Mouse (Mus musculus) heart, adult 2 months (tissue): Measurements from ENCODE around the gene Olfr620. TPM values are rescaled to one million over a fixed set of nuclear protein-coding genes. Genes with fewer than 3 reads are reported as not detected.

Experiments
- DNase-seq, 2 experiments: peaks; one replicate each; pipeline ENCODE4 v3.0.0; 2021
- H3K27ac ChIP-seq: fragments of 200-600 bp; 2 replicates; pipeline ENCODE4 v1.8.1; 2022
- H3K27me3 ChIP-seq: fragments of 200-500 bp; 2 replicates; pipeline ENCODE4 v1.6.1; 2012; ENCODE audit warnings: mild to moderate bottlenecking, low read length, inconsistent platforms, mixed read lengths; ENCODE audit not compliant: control insufficient read depth, insufficient read depth
- H3K36me3 ChIP-seq: fragments of 200-500 bp; 2 replicates; pipeline ENCODE4 v1.6.1; 2012; ENCODE audit warnings: low read length, inconsistent platforms; ENCODE audit not compliant: control insufficient read depth, insufficient read depth
- H3K4me1 ChIP-seq: fragments of 200-500 bp; 2 replicates; pipeline ENCODE4 v1.6.1; 2011; ENCODE audit warnings: low read length; ENCODE audit not compliant: control insufficient read depth, insufficient read depth
- H3K4me3 ChIP-seq: fragments of 200-600 bp; 2 replicates; pipeline ENCODE4 v1.8.1; 2022
- H3K79me2 ChIP-seq: fragments of 200-500 bp; replicated peaks from 2 replicates; pipeline ENCODE4 v1.6.1; 2012; ENCODE audit warnings: mild to moderate bottlenecking, inconsistent platforms, low read length, moderate library complexity, mixed read lengths; ENCODE audit not compliant: control insufficient read depth, insufficient read depth
- H3K9ac ChIP-seq: fragments of 200-500 bp; 2 replicates; pipeline ENCODE4 v1.6.1; 2012; ENCODE audit warnings: low read depth, mild to moderate bottlenecking, control low read depth, inconsistent platforms, low read length, mixed read lengths
- CTCF ChIP-seq: fragments of 200-600 bp; IDR thresholded peaks from 2 replicates; pipeline ENCODE4 v1.8.1; 2022; ENCODE audit warnings: antibody characterized with exemption, mild to moderate bottlenecking, moderate library complexity
- EP300 ChIP-seq: fragments of 200-500 bp; IDR thresholded peaks from 2 replicates; pipeline ENCODE4 v1.6.1; 2011; ENCODE audit warnings: low read depth, low read length, control low read depth; ENCODE audit not compliant: insufficient read depth
- POLR2A ChIP-seq: fragments of 200-500 bp; IDR thresholded peaks from 2 replicates; pipeline ENCODE4 v1.6.1; 2011; ENCODE audit warnings: mild to moderate bottlenecking, low read depth, low read length, control low read depth; ENCODE audit not compliant: insufficient read depth
- WGBS: fragments of 180-500 bp; shearing (Covaris S2); methylation state at CpG from one replicate; pipeline ENCODE4 v1.1.7; 2018; 5-methylcytosine and 5-hydroxymethylcytosine counted together
- intact Hi-C: fragments of 180-260 bp; cut with DNase I; formaldehyde crosslinking; loops from one replicate; pipeline ENCODE4 v1.15.1; 2025
- long read RNA-seq: library from polyadenylated mRNA; stranded (forward); transcript quantifications from one replicate; pipeline ENCODE4 v2.0.0, GENCODE M21; 2021
- polyA plus RNA-seq: library from polyadenylated mRNA; depleted of rRNA; stranded (reverse); fragments of >200 nt; gene quantifications from 2 replicates; pipeline ENCODE4 v1.2.3, GENCODE M21; 2012; rRNA removed
- total RNA-seq, 2 experiments: library from RNA; stranded (reverse); gene quantifications; 2 replicates each; pipeline ENCODE4 v1.2.3; 2021

Olfr620 gene
- not detected for total RNA-seq
- polyA plus RNA-seq, result not detected in 2 replicates
- long read RNA-seq, result 0 reads

GRCm38 (mm10) chr7:103612434-103612833, at the start of gene Olfr620:
TSS of gene Olfr620 (minus strand) at chr7:103612534.
- no peak for DNase-seq
- H3K27me3 ChIP-seq, result no peaks in the 10 kb centered on the region
- no peaks in the 10 kb centered on the region for H3K79me2 ChIP-seq
- H3K4me3 ChIP-seq, result no peak within 1 kb of the TSS
- H3K36me3 ChIP-seq, result no peaks in the 10 kb centered on the region
- H3K27ac ChIP-seq, result no peak within 1 kb of the TSS
- intact Hi-C loops, result no loop called here
- no peak for TF ChIP-seq EP300
- no peak for TF ChIP-seq POLR2A
- TF ChIP-seq CTCF, result no peak
- H3K4me1 ChIP-seq, result no peaks in the 10 kb centered on the region
- 54% methylated on average over 2 of the region's 2 CpGs for WGBS
- H3K9ac ChIP-seq, result no peak within 1 kb of the TSS

GRCm38 (mm10) chr7:103644070-103644469, 31.7 kb upstream of the Olfr620 start:
- no peak overlapping the region for H3K9ac ChIP-seq
- no peak for DNase-seq
- no peaks in the 10 kb centered on the region for H3K79me2 ChIP-seq
- intact Hi-C loops, result no loop called here
- H3K27ac ChIP-seq, result no peak overlapping the region
- H3K36me3 ChIP-seq, result no peaks in the 10 kb centered on the region
- no peaks in the 10 kb centered on the region for H3K27me3 ChIP-seq
- whole genome bisulfite sequencing, result 82% methylated on average over 4 of the region's 4 CpGs
- TF ChIP-seq EP300 (no peak), CTCF (no peak), POLR2A (no peak)
- H3K4me1 ChIP-seq, result no peaks in the 10 kb centered on the region
- no peak overlapping the region for H3K4me3 ChIP-seq

GRCm38 (mm10) chr7:103642602-103643001, 30.3 kb upstream of the Olfr620 start, which contains the start of gene Olfr622:
TSS of gene Olfr622 (minus strand) at chr7:103642702.
- intact Hi-C loops, result no loop called here
- no peaks in the 10 kb centered on the region for H3K27me3 ChIP-seq
- DNase-seq, result no peak
- WGBS, result 67% methylated on average over 1 of the region's 1 CpGs
- H3K27ac ChIP-seq, result no peak within 1 kb of the TSS
- H3K79me2 ChIP-seq, result no peaks in the 10 kb centered on the region
- H3K4me1 ChIP-seq, result no peaks in the 10 kb centered on the region
- H3K4me3 ChIP-seq, result no peak within 1 kb of the TSS
- H3K36me3 ChIP-seq, result no peaks in the 10 kb centered on the region
- H3K9ac ChIP-seq, result no peak within 1 kb of the TSS
- TF ChIP-seq EP300 (no peak), POLR2A (no peak), CTCF (no peak)

GRCm38 (mm10) chr7:103636795-103637194, 24.5 kb upstream of the Olfr620 start:
- no peak for DNase-seq
- H3K4me3 ChIP-seq, result no peak overlapping the region
- H3K9ac ChIP-seq, result no peak overlapping the region
- no peaks in the 10 kb centered on the region for H3K27me3 ChIP-seq
- H3K27ac ChIP-seq, result no peak overlapping the region
- no peaks in the 10 kb centered on the region for H3K36me3 ChIP-seq
- TF ChIP-seq EP300 (no peak), CTCF (no peak), POLR2A (no peak)
- intact Hi-C loops, result no loop called here
- H3K79me2 ChIP-seq, result no peaks in the 10 kb centered on the region
- no peaks in the 10 kb centered on the region for H3K4me1 ChIP-seq

GRCm38 (mm10) chr7:103607425-103607824, 4.9 kb downstream of the Olfr620 start:
- no peak overlapping the region for H3K9ac ChIP-seq
- no peaks in the 10 kb centered on the region for H3K27me3 ChIP-seq
- no peak for DNase-seq
- no peak for TF ChIP-seq EP300
- TF ChIP-seq CTCF, result no peak
- TF ChIP-seq POLR2A, result no peak
- no peaks in the 10 kb centered on the region for H3K36me3 ChIP-seq
- H3K27ac ChIP-seq, result no peak overlapping the region
- no peak overlapping the region for H3K4me3 ChIP-seq
- no peaks in the 10 kb centered on the region for H3K79me2 ChIP-seq
- no peaks in the 10 kb centered on the region for H3K4me1 ChIP-seq
- WGBS, result 65% methylated on average over 2 of the region's 2 CpGs
- intact Hi-C loops, result no loop called here

- Histone ChIP-seq H3K79me2 (no peaks in the 10 kb centered on the region), H3K4me3 (no peak within 1 kb of the TSS), H3K9ac (no peak within 1 kb of the TSS), H3K36me3 (no peaks in the 10 kb centered on the region), H3K27ac (no peak within 1 kb of the TSS), H3K27me3 (no peaks in the 10 kb centered on the region), H3K4me1 (no peaks in the 10 kb centered on the region)
- TF ChIP-seq CTCF, result no peak
- TF ChIP-seq EP300, result no peak
- no peak for TF ChIP-seq POLR2A
- no peak for DNase-seq
- intact Hi-C loops, result no loop called here
These were observed 12.1 kb downstream of the Olfr620 start, which contains the start of gene Olfr619 for GRCm38 (mm10) chr7:103600275-103600674. TSS of gene Olfr619 (plus strand) at chr7:103600575.
